Mouse (Mus musculus) heart, embryonic 16.5 days (tissue): ENCODE data around the gene Rtkn2. TPM values are rescaled to one million over a fixed set of nuclear protein-coding genes. Genes with fewer than 3 reads are reported as not detected.
A peak's percentile ranks its signal among the peaks of the same experiment; 100 is the strongest.

Experiments
- ATAC-seq: fragments of 200-750 bp; cut with Nextera tagmentation; replicated peaks from 2 replicates; pipeline ENCODE4 v1.8.0; 2017; ENCODE audit warnings: moderate number of reproducible peaks; ENCODE audit not compliant: insufficient read depth, low FRiP score; ENCODE audit errors: extremely low read depth
- H3K27ac ChIP-seq: fragments of 300-500 bp; sonication (generic); 2 replicates; pipeline ENCODE4 v1.5.1; 2014; ENCODE audit warnings: mild to moderate bottlenecking, low read length, control low read depth, moderate library complexity
- H3K27me3 ChIP-seq: fragments of 300-500 bp; sonication (generic); 2 replicates; pipeline ENCODE4 v1.6.1; 2014; ENCODE audit warnings: low read length, mixed read lengths; ENCODE audit not compliant: control insufficient read depth, insufficient read depth
- H3K36me3 ChIP-seq: fragments of 300-500 bp; sonication (generic); 2 replicates; pipeline ENCODE4 v1.6.1; 2014; ENCODE audit not compliant: control insufficient read depth, insufficient read depth
- H3K4me1 ChIP-seq: fragments of 300-500 bp; sonication (generic); 2 replicates; pipeline ENCODE4 v1.6.1; 2014; ENCODE audit warnings: low read length, mixed read lengths; ENCODE audit not compliant: control insufficient read depth, insufficient read depth
- H3K4me2 ChIP-seq: fragments of 300-500 bp; sonication (generic); 2 replicates; pipeline ENCODE4 v1.6.1; 2014; ENCODE audit warnings: low read depth, mild to moderate bottlenecking, control low read depth, low read length
- H3K4me3 ChIP-seq: fragments of 300-500 bp; sonication (generic); 2 replicates; pipeline ENCODE4 v1.5.1; 2014; ENCODE audit warnings: mild to moderate bottlenecking, control low read depth, low read length
- H3K9ac ChIP-seq: fragments of 300-500 bp; sonication (generic); 2 replicates; pipeline ENCODE4 v1.6.1; 2014; ENCODE audit warnings: low read length, control low read depth
- H3K9me3 ChIP-seq: fragments of 300-500 bp; sonication (generic); replicated peaks from 2 replicates; pipeline ENCODE4 v1.6.1; 2016; ENCODE audit warnings: low read length; ENCODE audit not compliant: control insufficient read depth
- WGBS: fragments of 180-500 bp; shearing (Covaris S2); extraction: QIAGEN DNeasy Blood & Tissue Kit; methylation state at CpG from one replicate; pipeline ENCODE4 v1.1.7; 2014; 5-methylcytosine and 5-hydroxymethylcytosine counted together
- polyA plus RNA-seq: library from polyadenylated mRNA; unstranded; fragments of >200 nt; fragmentation: Nextera tagmentation; extraction: Ambion mirVana; gene quantifications from 2 replicates; pipeline ENCODE4 v1.2.1, GENCODE M21; 2015

The Rtkn2 gene
- polyA plus RNA-seq, 1 experiment from 2014 or later: 8.0 TPM

DNA sequence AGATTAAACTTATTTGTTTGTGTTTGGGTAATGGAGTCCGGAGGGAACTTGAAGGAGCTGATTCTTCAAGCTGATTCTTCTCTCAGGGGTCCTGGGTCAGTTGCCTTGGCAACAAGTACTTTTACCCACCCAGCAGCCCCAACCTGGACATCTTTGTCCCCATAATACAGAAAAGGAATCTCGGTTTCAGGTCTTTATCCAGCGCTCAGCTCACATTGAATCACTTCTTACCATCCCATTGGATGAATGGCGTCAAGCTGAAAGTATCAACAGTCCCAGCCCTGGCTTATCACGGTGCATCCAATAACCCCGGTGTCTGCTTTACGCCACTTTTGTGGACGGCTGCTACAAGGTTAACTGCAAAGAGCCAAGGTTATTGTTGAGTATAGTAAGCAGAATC lies 89.1 kb downstream of the Rtkn2 start:
- Histone ChIP-seq H3K27me3 (no peaks in the 10 kb centered on the region), H3K27ac (no peak overlapping the region), H3K4me2 (no peak overlapping the region), H3K4me3 (no peak overlapping the region), H3K4me1 (peaks cover 5% of the 10 kb centered on the region; the same call in 1 of the 2 replicates), H3K9ac (no peak overlapping the region), H3K9me3 (no peaks in the 10 kb centered on the region), H3K36me3 (no peaks in the 10 kb centered on the region)
- 54% methylated on average over 8 of the region's 8 CpGs for WGBS
- no peak for ATAC-seq

DNA sequence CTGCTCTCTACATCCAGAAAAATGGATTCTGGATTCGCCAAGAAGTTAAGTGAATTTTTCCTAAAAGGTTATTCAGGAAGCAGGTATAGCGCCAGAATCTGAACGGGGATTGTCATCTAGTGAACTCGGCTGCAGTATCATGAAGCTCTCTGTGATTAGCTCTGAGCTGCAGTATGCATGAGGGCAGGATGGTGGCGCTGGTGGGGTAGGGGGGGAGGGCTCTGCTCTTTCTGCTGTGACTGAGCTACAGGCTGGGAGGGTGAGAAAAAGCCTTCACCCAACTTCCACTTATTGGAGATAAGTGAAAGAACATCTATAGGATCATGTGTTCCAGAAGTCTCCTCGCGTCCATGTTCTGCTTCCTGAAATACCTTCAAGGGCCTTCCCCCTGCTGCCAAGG lies 91.7 kb downstream of the Rtkn2 start:
- Histone ChIP-seq H3K4me1 (peaks cover 2% of the 10 kb centered on the region; the same call in 1 of the 2 replicates), H3K27me3 (no peaks in the 10 kb centered on the region), H3K4me2 (no peak overlapping the region), H3K9me3 (no peaks in the 10 kb centered on the region), H3K27ac (no peak overlapping the region), H3K36me3 (no peaks in the 10 kb centered on the region), H3K4me3 (no peak overlapping the region), H3K9ac (no peak overlapping the region)
- no peak for ATAC-seq
- 80% methylated on average over 7 of the region's 7 CpGs for WGBS

DNA sequence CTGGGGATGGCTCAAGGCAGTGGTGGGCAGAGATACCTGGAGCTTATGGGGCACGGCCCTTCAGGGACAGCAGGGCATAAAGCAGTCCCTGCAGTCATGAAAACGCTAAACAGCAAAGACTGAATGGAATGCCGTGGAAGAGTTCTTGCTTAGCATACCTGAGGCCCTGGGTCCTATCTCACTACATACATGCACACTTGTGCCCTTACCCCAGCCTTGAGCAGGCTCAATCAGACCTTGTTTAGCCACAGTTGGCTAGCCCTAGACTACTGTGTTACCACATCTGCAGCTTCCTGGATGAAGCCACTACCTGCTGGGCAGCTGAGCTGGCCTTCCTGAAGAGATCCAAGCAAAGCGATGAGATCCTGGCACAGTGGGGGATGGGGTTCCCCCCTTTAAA lies 93.3 kb downstream of the Rtkn2 start:
- H3K9me3 ChIP-seq: no peaks in the 10 kb centered on the region; the same call in 1 of the 2 replicates
- no peak overlapping the region for H3K4me2 ChIP-seq
- H3K27me3 ChIP-seq: no peaks in the 10 kb centered on the region
- no peaks in the 10 kb centered on the region for H3K36me3 ChIP-seq
- peaks cover 2% of the 10 kb centered on the region; the same call in 1 of the 2 replicates for H3K4me1 ChIP-seq
- H3K4me3 ChIP-seq: no peak overlapping the region
- no peak overlapping the region for H3K27ac ChIP-seq
- no peak overlapping the region for H3K9ac ChIP-seq
- ATAC-seq: no peak
- WGBS: 90% methylated on average over 4 of the region's 4 CpGs

DNA sequence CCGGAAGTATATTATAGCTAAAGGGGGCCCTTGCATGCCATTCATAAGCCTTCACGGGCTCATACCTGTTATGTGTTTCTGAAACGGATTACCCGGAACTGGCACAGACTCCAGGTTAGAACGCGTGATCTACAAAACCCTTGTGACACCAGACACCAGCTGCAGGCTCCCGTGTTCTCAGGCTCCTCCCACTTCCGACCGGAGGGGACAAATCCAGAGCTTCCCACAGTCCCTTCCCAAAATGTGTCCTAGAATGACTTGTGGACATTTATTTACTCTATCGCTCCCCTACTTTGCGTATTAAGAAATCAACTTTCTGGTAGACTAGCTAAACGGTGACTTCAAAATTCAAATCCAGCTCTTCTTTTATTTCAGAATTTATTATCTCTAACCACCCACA lies 94.9 kb downstream of the Rtkn2 start:
- Histone ChIP-seq H3K27ac (no peak overlapping the region), H3K27me3 (no peaks in the 10 kb centered on the region), H3K4me2 (no peak overlapping the region), H3K4me3 (no peak overlapping the region), H3K9me3 (no peaks in the 10 kb centered on the region; the same call in 1 of the 2 replicates), H3K36me3 (no peaks in the 10 kb centered on the region), H3K4me1 (no peaks in the 10 kb centered on the region), H3K9ac (no peak overlapping the region)
- WGBS: 85% methylated on average over 12 of the region's 12 CpGs
- no peak for ATAC-seq

DNA sequence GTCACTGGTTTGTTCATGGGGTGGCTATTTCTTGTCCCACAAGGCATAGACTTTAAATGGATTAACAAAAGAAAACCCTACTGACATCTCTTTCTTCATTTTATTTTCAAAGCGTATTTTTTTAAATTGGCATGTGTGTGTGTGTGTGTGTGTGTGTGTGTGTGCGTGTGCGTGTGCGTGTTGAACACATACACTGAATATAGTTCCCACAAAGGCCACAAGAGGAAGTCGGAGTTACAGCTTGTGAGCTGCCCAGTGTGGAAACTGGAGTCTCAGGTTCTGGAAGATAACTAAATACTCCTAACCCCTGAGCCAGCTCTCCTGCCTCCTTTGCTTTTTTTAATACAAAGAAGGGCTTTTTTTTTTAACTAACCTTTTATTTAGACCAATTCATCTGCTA lies 95.8 kb downstream of the Rtkn2 start:
- Histone ChIP-seq H3K4me2 (no peak overlapping the region), H3K9me3 (no peaks in the 10 kb centered on the region; the same call in 1 of the 2 replicates), H3K9ac (no peak overlapping the region), H3K27ac (no peak overlapping the region), H3K27me3 (no peaks in the 10 kb centered on the region), H3K4me1 (peaks cover 5% of the 10 kb centered on the region; the same call in 1 of the 2 replicates), H3K36me3 (no peaks in the 10 kb centered on the region), H3K4me3 (no peak overlapping the region)
- 85% methylated on average over 5 of the region's 5 CpGs for WGBS
- no peak for ATAC-seq

DNA sequence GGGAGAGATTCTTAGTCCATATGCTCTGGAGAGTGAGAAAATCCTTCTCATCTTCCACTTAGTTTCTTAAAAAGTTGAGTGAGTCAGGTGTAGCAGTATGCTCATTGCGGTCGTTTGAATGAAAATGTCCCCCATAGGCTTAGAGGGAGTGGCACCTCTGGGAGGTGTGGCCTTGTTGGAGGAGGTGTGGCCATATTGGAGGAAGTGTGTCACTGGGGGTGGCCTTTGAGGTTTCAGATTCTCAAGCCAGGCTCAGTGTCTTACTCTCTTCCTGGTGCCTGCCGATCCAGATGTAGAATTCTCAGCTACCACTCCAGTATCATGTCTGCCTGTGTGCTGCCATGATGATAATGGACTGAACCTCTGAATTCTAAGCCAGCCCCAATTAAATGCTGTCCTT lies 99.3 kb downstream of the Rtkn2 start:
- Histone ChIP-seq H3K4me1 (peaks cover 14% of the 10 kb centered on the region), H3K9ac (no peak overlapping the region), H3K4me3 (no peak overlapping the region), H3K36me3 (no peaks in the 10 kb centered on the region), H3K27ac (no peak overlapping the region), H3K9me3 (no peaks in the 10 kb centered on the region; the same call in 1 of the 2 replicates), H3K27me3 (no peaks in the 10 kb centered on the region), H3K4me2 (no peak overlapping the region)
- no peak for ATAC-seq
- WGBS: 95% methylated on average over 3 of the region's 3 CpGs

DNA sequence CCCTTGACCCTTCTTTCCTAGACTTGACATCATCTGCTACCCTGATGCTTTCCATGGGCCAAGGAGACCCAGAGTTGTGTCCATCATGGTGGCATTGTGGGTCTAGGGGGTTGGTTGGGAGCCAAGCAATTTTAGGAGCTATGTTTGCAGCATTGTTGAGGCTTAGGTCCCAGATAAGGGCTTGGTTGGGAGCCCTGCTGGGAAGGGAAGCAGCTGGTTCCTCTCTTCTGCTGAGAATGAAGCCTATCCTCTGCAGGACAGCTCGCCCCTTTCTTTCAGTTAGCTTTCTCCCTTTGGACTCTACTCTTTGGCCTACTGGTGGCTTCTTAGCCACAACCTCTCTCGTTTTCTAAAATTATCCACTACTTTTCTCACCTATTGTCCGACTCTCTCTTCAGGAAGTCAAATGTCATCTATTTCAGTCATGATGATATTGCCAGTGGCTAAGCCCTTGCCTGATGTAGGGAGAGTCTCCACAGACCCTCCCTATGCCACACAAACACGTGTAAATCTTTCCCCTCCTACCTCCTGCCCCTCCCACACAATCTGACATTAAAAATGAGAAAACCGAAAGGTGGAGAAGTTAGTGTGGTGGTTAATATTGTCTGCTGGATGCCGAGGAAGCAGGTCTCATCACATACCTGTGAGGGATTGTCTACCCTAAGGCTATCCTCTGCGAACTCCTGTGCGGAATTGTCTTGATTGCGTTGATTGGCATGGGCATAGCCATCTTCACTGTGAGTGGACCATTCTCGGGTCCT lies 100.7 kb downstream of the Rtkn2 start:
- 64% methylated on average over 10 of the region's 10 CpGs for WGBS
- Histone ChIP-seq H3K4me3 (no peak overlapping the region), H3K4me2 (no peak overlapping the region), H3K27me3 (no peaks in the 10 kb centered on the region), H3K9me3 (no peaks in the 10 kb centered on the region; the same call in 1 of the 2 replicates), H3K36me3 (no peaks in the 10 kb centered on the region), H3K9ac (no peak overlapping the region), H3K4me1 (peaks cover 14% of the 10 kb centered on the region), H3K27ac (no peak overlapping the region)
- no peak for ATAC-seq

DNA sequence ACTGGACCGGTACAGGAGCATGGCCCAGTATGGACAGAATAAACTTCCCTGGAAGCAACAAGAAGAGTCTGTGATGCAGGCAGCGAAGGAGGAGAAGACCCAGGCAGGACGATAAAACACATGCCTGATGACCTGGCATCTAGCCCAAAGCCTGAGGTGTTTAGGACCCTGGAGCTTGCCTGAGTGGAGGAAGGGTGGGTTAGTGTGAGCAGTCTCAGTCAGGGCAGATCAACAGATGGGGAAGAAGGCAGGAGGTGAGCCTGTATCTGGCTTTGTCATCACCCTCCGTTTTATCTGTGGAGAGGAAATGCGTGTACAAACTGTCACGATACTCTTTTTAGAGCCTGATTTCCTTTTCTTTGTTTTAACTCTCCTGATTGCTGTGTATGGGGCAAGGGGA lies 102.3 kb downstream of the Rtkn2 start:
- ATAC-seq: peak; percentile 52
- no peaks in the 10 kb centered on the region for H3K36me3 ChIP-seq
- peaks cover 14% of the 10 kb centered on the region for H3K4me1 ChIP-seq
- no peak overlapping the region for H3K4me3 ChIP-seq
- no peaks in the 10 kb centered on the region; the same call in 1 of the 2 replicates for H3K9me3 ChIP-seq
- no peaks in the 10 kb centered on the region for H3K27me3 ChIP-seq
- 40% methylated on average over 6 of the region's 6 CpGs for WGBS
- no peak overlapping the region for H3K27ac ChIP-seq
- H3K4me2 ChIP-seq: no peak overlapping the region
- H3K9ac ChIP-seq: no peak overlapping the region

DNA sequence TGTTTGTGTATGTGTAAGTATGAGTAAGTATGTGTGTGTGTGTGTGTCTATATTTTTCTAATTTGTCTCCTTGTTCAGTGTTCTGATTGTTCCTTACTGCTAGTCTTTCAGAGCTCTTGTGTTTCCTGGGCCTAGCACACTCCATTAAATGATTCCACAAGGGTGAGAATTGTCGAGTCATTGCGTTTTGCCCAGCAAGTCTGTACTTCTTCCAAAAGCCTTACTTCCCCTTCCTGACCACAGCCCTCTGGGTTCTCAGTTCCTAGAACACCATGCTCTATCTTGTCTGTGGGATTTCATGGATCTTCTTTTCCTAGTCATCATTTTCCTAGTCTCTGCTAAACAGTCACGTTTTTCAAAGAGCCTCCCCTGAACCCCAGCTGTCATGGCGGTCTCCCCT lies 106.2 kb downstream of the Rtkn2 start:
- Histone ChIP-seq H3K4me3 (no peak overlapping the region), H3K36me3 (no peaks in the 10 kb centered on the region), H3K4me1 (peaks cover 20% of the 10 kb centered on the region), H3K27me3 (no peaks in the 10 kb centered on the region), H3K4me2 (no peak overlapping the region), H3K27ac (no peak overlapping the region), H3K9me3 (no peaks in the 10 kb centered on the region), H3K9ac (no peak overlapping the region)
- no peak for ATAC-seq
- 80% methylated on average over 4 of the region's 4 CpGs for WGBS
